Mouse (Mus musculus) G1E-ER4 (cell line): ENCODE data around the gene Slc12a8. TPM values are rescaled to one million over a fixed set of nuclear protein-coding genes. Genes with fewer than 3 reads are reported as not detected.

Experiments used
- GATA1 ChIP-seq: IDR thresholded peaks from one replicate; pipeline ENCODE4 v1.8.0; 2012; ENCODE audit warnings: low read length, inconsistent platforms
- polyA plus RNA-seq: library from polyadenylated mRNA; stranded (reverse); fragments of >175 nt; gene quantifications from 2 replicates; pipeline ENCODE4 v1.2.3, GENCODE M21; 2012

The Slc12a8 gene
- not detected in 2 replicates for polyA plus RNA-seq

DNA sequence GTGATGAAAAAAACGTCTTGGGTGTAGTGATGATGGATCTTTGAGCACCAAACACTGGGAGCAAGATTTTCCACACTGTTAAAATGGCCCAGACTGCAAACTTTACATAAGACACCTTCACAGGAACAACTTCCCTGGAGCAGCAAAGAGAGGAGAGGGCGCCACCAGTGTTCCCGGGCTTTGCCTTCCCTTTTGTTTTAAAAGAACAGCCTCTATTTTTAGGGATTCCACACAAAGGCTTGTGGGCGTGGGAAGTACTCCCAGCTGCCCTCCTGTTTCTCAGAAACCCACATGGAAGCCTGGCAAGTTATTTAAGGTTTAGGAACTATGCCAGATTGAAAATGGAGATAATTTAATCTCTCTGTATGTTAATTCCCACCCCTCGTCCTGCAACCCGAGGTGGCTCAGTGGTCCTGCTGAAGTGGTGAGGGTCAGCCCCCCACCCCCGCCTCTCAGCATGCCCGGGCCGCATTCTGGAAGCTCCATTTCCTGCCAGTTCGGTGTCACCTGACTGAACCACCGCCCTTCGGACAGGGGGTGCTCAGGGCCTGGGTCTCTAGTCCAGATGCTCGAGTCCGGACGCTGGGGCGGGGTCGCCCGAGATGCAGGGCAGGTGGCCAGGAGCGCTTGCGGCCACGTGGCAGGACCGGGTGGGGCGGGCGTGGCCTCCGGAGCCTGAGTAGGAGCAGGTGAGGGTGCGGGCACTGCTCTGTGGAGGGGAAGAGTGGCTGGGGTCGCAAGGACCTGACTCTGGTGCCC is at the start of gene Slc12a8:
Gene Slc12a8 (plus strand): TSS at position 522 of the 759 bp plus-strand sequence.
- TF ChIP-seq GATA1, result no peak

DNA sequence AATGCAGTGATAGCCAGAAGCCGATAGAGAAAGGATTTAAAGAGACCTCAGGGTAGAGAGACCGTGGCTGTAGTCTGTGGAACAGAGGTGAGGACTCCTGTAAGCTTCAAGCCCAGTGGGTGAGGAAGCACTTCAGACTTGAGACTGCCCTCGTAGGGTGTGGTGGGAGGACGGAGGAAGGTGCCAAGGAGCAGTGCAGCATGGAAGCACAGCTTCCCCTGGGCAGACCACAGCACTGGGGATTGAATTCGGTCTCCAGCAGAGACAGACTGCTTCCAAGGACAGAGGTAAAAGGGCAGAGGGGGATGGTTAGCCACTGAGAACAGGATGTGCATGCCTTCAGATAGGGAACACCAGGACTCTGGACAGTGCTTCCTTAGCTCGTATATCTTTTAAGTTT is 49.7 kb upstream of the Slc12a8 start:
- no peak for TF ChIP-seq GATA1

DNA sequence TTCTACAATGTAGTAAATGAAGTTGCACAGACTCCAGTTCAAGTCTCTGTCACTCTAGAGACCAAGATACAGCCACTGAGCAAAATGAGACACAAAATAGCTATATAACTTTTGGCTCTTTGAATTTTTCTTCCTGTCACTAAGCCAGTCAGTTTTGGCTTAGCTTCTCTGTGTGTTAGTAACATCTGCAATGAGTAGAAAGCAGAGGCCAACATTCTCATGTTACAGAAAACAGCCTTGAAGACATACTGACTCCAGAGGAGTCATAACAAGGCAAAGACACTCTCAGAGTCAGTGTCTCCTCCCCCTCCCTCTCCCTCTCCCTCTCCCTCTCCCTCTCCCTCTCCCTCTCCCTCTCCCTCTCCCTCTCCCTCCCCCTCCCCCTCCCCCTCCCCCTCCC is 47.2 kb upstream of the Slc12a8 start:
- TF ChIP-seq GATA1, result no peak

DNA sequence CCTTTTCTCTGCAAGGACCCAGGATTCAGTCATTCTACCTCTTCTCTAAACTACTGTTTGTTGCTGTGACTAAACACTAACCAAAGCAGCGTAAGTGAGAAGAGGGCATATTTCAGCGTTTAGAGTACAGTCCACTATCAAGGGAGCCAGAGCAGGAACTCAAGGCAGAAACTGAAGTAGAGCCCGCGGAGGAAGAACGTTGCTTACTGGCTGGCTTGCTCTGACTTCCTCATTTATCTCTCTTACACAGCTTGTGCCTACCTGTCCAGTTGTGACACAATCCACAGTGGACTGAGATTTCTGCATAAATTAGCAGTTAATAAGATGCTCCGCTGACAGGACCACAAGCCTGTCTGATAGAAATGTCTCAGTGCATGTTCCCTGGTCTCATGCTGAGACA is 42.7 kb upstream of the Slc12a8 start:
- TF ChIP-seq GATA1, result no peak

DNA sequence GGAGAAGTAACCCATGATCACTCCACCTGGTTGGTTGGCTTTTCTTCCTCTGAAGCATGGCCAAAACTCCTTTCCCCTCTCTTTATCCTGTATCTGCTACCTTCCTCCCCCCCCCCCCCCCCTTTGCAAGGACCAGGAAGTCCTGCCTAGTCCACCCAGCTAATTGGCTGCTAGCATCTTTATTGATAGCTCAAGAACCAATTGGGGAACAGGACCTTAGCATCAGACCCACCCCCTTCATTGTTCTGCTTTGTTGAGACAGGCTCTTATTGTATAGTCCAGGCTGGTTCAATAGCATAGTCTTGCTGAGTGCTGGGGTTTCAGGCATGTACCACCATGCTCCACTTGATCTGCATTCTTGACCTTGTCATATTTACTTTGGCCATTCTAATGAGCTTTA is 37.2 kb upstream of the Slc12a8 start:
- no peak for TF ChIP-seq GATA1

DNA sequence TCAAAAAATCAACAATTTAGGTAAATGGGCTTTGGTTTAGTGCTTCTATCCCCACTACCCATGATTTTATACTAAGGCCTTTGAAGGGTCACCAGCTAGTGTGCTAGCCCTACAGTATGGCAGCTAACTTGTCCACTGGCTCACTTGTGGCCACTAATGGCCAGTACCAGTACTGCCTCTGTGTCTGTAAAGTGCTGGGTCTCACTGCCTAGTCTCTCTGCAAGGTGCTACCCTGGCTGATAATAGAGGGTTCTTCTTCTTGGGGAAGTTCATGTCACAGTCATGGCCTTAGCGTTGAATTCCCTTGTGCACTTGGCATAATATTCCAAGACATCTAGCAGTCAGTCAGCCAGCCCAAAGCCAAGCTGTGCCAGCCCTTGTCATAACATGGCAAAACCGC is 36.0 kb upstream of the Slc12a8 start:
- no peak for TF ChIP-seq GATA1

DNA sequence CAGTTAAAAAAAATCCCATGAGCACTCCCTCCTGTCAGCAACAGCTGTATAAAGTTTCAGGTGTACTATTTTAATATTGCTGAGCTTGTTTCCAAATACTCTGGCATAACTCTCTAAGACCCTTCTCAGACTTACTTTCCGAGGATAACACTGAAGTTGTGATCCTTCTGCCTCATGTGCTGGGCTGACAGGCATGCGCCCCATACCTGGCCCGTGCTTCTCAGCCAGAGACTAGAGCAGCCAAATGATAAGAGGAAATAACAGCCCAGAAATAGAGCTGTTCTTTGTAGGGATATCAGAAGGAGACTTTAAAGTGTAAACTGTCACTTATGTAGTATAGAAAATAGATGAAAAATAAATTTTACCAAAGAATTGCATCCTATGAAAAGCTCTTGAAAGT is 34.8 kb upstream of the Slc12a8 start:
- TF ChIP-seq GATA1, result no peak

DNA sequence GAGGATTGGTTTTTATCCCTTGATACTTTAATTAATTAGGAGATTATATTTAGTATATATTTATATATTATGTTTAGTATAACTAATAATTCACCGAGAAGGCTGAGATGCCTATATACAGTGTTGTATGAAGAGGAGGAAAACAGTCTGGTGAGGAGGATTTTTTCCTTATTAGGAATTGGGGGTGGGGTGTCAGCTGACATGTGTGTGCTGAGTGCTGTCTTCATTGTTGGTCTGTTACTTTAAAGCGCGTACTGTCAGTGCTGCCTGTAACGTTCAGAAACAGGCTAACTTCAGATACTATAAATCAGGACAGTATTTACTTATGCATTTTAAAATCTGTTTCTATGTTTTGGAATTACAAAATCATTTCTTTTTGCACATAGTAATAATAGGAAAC is 29.4 kb upstream of the Slc12a8 start:
- TF ChIP-seq GATA1, result no peak

DNA sequence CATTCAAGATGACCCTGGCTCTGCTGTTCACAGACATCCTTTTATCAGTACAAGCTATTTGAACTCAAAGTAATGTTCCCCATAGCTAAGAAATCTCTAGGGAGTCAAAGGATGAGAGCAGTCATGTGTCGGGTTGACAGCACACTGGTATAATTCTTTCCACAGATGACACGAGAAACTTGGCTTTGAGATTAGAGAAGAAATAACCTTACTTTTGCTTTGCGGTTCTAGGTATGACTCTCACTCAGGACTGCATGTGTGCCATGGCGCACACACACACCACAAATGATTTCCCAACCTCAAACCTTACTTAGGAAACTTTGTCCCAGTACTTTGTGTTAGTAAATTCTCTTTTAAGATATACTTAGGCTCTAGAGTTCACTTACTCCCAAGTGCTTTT is 22.8 kb upstream of the Slc12a8 start:
- no peak for TF ChIP-seq GATA1

DNA sequence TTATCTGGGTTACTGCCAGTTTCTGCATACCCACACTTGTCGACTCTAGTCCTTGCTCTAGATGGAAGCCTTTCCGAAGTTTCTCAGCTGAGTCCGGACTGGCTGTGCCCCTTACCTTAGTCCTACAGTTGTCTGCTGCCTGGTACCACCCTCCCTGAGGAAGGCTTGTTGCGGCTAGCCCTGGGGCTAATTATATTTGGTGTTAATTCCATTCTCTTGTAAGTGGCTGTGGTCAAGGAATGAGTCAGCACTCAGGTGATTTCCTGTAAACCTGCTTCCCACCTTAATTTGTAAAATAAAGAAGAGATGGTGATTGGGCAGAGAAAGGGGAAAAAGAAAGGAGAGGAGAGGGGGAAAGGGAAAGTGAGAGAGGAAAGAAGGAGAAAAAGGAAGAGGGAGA is 9.0 kb upstream of the Slc12a8 start:
- no peak for TF ChIP-seq GATA1

DNA sequence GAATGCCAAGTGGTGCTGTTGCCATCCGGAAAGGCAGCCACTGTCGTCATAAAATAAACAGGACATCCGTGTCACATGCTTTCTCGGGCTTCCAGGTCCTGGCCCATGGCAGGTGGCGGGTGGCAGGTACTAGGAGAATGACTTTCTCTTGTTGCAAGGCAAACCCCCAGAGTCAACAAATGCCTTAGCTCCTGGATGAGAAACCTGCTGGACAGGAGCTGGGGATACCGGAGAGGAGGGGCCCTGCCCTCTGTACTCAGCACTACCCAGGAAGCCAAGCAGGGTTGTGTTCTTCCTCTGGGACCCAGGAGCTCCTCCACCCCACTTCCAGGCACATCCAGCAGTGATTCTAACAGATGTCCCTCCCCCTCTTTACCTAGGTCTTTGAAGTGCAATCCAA is 4.6 kb upstream of the Slc12a8 start:
- TF ChIP-seq GATA1, result no peak

DNA sequence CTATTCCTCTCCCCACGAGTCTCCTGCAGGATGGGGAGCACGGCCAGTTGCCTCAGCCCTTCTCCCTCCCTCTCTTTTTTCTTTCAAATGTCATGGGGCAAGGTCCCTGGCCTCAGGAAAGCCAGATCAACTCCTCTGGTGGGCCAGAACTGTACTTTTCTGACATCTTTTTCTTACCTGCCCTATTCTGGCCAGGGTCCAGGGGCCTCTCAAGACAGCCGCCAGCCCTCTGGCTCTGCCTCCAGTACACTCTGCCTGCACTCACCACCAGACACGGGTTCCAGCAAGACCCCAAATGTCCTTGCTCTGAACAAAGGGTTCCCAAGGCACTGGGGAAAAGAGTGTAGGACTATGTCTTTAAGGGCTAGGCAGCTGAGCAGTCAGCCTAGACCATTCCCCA is 499 bp downstream of the Slc12a8 start:
- TF ChIP-seq GATA1, result no peak

DNA sequence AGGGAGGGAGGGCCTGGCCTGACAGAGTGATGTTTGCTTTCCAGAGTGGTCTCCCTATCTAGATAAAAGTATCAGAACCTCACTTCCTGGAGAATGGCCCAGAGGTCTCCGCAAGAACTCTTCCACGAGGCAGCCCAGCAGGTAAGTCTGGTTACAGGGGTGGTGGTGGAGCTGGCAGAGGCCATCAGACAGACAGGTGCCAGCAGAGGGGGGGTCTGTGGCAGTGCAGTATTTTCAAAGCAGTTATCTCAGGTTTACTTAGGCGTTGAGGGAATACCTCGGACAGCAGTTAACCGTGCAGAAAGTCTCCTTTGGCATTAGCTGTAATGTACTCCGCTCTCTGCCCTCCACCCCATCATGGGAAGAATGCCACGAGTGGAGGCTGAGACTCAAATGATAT is 1.1 kb downstream of the Slc12a8 start:
- TF ChIP-seq GATA1, result no peak

DNA sequence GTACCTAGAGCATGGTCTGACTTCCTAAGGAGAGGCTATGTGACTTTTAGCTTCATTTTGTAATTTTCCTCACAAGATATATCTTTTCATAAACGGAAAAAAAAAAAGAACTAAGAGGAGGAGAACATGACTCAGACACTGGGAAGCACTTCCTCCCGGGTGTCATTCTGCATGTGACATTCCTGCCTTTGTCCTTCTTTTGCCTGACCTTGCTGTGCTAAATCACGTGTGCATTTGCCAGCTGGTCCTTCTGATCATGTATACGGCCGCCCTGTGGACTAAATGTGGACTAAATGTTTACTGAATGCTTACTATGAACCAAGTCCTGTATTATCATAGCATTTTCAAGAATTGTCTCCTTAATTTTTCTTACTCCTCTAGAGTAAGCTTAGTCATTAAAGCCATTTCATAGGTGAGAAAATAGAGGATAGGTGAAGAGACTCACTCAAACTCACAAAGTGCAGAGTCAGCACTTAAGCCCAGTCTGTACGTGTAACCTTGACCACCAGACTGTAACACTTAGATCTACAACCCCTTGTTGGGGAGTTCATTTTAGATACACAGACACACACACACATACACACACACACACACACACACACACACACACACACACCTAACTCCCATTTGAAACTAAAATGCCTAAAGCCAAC is 2.9 kb downstream of the Slc12a8 start:
- no peak for TF ChIP-seq GATA1

DNA sequence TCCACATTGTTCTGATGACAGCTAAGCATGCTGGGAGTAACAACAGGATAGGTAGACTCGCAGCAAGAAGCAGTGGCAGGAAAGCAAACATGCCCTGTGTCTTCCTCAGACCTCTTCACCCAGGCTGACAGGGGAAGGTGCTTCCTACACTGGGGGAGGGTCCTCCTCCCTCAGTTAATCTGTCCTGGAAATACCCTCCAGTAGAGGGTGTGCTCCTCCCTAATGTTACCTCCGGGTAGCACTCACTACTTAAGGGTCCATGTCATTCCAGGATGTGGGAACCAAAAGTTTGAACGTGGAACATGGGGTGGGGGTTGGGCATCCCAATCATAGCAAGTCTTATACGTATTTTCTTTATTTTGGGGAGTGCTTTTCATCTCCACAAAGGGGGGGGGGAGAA is 5.4 kb downstream of the Slc12a8 start:
- no peak for TF ChIP-seq GATA1

DNA sequence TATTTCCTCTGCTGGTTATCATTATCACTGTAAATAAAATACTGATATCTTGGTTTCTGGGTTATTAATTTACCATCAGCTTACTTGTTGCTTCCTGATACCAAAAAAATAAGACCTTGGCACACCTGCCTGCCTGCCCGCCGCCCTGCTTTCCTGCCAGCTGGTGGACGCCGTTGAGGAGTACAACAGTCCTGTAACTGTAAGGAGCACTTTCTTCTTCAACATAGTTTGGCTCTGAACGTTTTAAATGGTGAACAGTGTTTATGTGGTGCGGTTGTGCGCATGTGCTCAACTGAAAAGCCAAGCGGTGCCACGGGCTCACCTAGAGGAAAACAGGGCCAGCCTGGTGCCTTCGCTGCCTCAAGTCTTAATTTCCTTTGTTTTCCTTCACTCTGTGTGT is 6.4 kb downstream of the Slc12a8 start:
- no peak for TF ChIP-seq GATA1
